Mouse (Mus musculus) forebrain, embryonic 14.5 days (tissue): Measurements from ENCODE around the gene Tmcc3. TPM values are rescaled to one million over a fixed set of nuclear protein-coding genes. Genes with fewer than 3 reads are reported as not detected.

Experiments
- ATAC-seq: fragments of 200-750 bp; cut with Nextera tagmentation; 2 replicates; pipeline ENCODE4 v1.8.0; 2017; ENCODE audit warnings: mild to moderate bottlenecking, moderate library complexity
- DNase-seq: peaks from one replicate; pipeline ENCODE4 v3.0.0-alpha.2; 2015; ENCODE audit warnings: low spot score
- H3K27ac ChIP-seq: fragments of 300-500 bp; sonication (generic); 2 replicates; pipeline ENCODE4 v1.5.1; 2014; ENCODE audit warnings: low read depth, mild to moderate bottlenecking, control low read depth, low read length, moderate library complexity
- H3K27me3 ChIP-seq: fragments of 300-500 bp; sonication (generic); replicated peaks from 2 replicates; pipeline ENCODE4 v1.6.1; 2014; ENCODE audit warnings: low read length, control low read depth, mixed read lengths; ENCODE audit not compliant: control insufficient read depth, insufficient read depth
- H3K36me3 ChIP-seq: fragments of 300-500 bp; sonication (generic); 2 replicates; pipeline ENCODE4 v1.6.1; 2014; ENCODE audit warnings: low read length, control low read depth; ENCODE audit not compliant: control insufficient read depth, insufficient read depth
- H3K4me1 ChIP-seq: fragments of 300-500 bp; sonication (generic); 2 replicates; pipeline ENCODE4 v1.6.1; 2014; ENCODE audit warnings: antibody characterized with exemption, low read length, control low read depth; ENCODE audit not compliant: control insufficient read depth, insufficient read depth
- H3K4me2 ChIP-seq: fragments of 300-500 bp; sonication (generic); 2 replicates; pipeline ENCODE4 v1.6.1; 2014; ENCODE audit warnings: mild to moderate bottlenecking, control low read depth, low read length
- H3K4me3 ChIP-seq: fragments of 300-500 bp; sonication (generic); 2 replicates; pipeline ENCODE4 v1.5.1; 2014; ENCODE audit warnings: low read depth, low read length, control low read depth
- H3K9ac ChIP-seq: fragments of 300-500 bp; sonication (generic); 2 replicates; pipeline ENCODE4 v1.6.1; 2014; ENCODE audit warnings: mild to moderate bottlenecking, low read length, control low read depth, moderate library complexity
- H3K9me3 ChIP-seq: fragments of 300-500 bp; sonication (generic); replicated peaks from 2 replicates; pipeline ENCODE4 v1.6.1; 2016; ENCODE audit warnings: low read length, control low read depth, mixed read lengths; ENCODE audit not compliant: control insufficient read depth
- WGBS: fragments of 180-500 bp; shearing (Covaris S2); extraction: QIAGEN DNeasy Blood & Tissue Kit; methylation state at CpG from one replicate; pipeline ENCODE4 v1.1.7; 2014; 5-methylcytosine and 5-hydroxymethylcytosine counted together
- polyA plus RNA-seq: library from polyadenylated mRNA; unstranded; fragments of >200 nt; fragmentation: Nextera tagmentation; extraction: Ambion mirVana; gene quantifications from 2 replicates; pipeline ENCODE4 v1.2.1, GENCODE M21; 2014

Tmcc3 gene
- polyA plus RNA-seq, 1 experiment from 2014 or later = 5.5 TPM

- DNase-seq (peak; percentile 36), ATAC-seq (no peak)
- H3K27me3 ChIP-seq = no peaks in the 10 kb centered on the region
- H3K9me3 ChIP-seq = no peaks in the 10 kb centered on the region
- H3K4me1 ChIP-seq = no peaks in the 10 kb centered on the region
- H3K4me2 ChIP-seq = no peak overlapping the region
- H3K36me3 ChIP-seq = no peaks in the 10 kb centered on the region
- no peak overlapping the region for H3K4me3 ChIP-seq
- no peak overlapping the region for H3K27ac ChIP-seq
- H3K9ac ChIP-seq = no peak overlapping the region
- WGBS = 83% methylated on average over 7 of the region's 7 CpGs
Observed at GRCm38 (mm10) chr10:94343581-94343980, 31.8 kb downstream of the Tmcc3 start.

- H3K4me2 ChIP-seq = no peak overlapping the region
- WGBS = 58% methylated on average over 22 of the region's 22 CpGs
- no peak overlapping the region for H3K9ac ChIP-seq
- no peaks in the 10 kb centered on the region for H3K36me3 ChIP-seq
- no peaks in the 10 kb centered on the region for H3K4me1 ChIP-seq
- no peaks in the 10 kb centered on the region for H3K9me3 ChIP-seq
- no peak overlapping the region for H3K4me3 ChIP-seq
- ATAC-seq (no peak), DNase-seq (no peak)
- H3K27ac ChIP-seq = no peak overlapping the region
- no peaks in the 10 kb centered on the region for H3K27me3 ChIP-seq
Observed at GRCm38 (mm10) chr10:94344631-94345417, 33.1 kb downstream of the Tmcc3 start.

GRCm38 (mm10) chr10:94345509-94346252 lies 33.9 kb downstream of the Tmcc3 start:
- Histone ChIP-seq H3K27me3 (no peaks in the 10 kb centered on the region), H3K9ac (no peak overlapping the region), H3K36me3 (no peaks in the 10 kb centered on the region), H3K4me2 (no peak overlapping the region), H3K9me3 (no peaks in the 10 kb centered on the region), H3K4me3 (no peak overlapping the region), H3K27ac (no peak overlapping the region), H3K4me1 (no peaks in the 10 kb centered on the region)
- DNase-seq (no peak), ATAC-seq (no peak)
- 87% methylated on average over 7 of the region's 7 CpGs for WGBS

GRCm38 (mm10) chr10:94346596-94346995 lies 34.8 kb downstream of the Tmcc3 start:
- H3K27ac ChIP-seq = no peak overlapping the region
- H3K27me3 ChIP-seq = no peaks in the 10 kb centered on the region
- 91% methylated on average over 7 of the region's 7 CpGs for WGBS
- no peak overlapping the region for H3K4me3 ChIP-seq
- DNase-seq (no peak), ATAC-seq (no peak)
- H3K9me3 ChIP-seq = no peaks in the 10 kb centered on the region
- no peak overlapping the region for H3K9ac ChIP-seq
- H3K4me1 ChIP-seq = no peaks in the 10 kb centered on the region
- H3K36me3 ChIP-seq = no peaks in the 10 kb centered on the region
- H3K4me2 ChIP-seq = no peak overlapping the region

- Histone ChIP-seq H3K27ac (no peak overlapping the region), H3K27me3 (no peaks in the 10 kb centered on the region), H3K4me1 (no peaks in the 10 kb centered on the region), H3K4me3 (no peak overlapping the region), H3K9me3 (no peaks in the 10 kb centered on the region), H3K9ac (no peak overlapping the region), H3K4me2 (no peak overlapping the region), H3K36me3 (no peaks in the 10 kb centered on the region)
- ATAC-seq = no peak
- DNase-seq = no peak
- WGBS = 83% methylated on average over 10 of the region's 10 CpGs
Observed at GRCm38 (mm10) chr10:94347296-94347695, 35.5 kb downstream of the Tmcc3 start.

- no peaks in the 10 kb centered on the region for H3K4me1 ChIP-seq
- no peak for DNase-seq
- WGBS = 95% methylated on average over 10 of the region's 10 CpGs
Observed at GRCm38 (mm10) chr10:94347959-94348358, 36.2 kb downstream of the Tmcc3 start.

GRCm38 (mm10) chr10:94350207-94350606 lies 38.5 kb downstream of the Tmcc3 start:
- no peak for DNase-seq
- H3K27me3 ChIP-seq = no peaks in the 10 kb centered on the region

More at GRCm38 (mm10) chr10:94347959-94348358, 36.2 kb downstream of the Tmcc3 start:
- Histone ChIP-seq H3K4me2 (no peak overlapping the region), H3K27me3 (no peaks in the 10 kb centered on the region), H3K4me3 (no peak overlapping the region), H3K9ac (no peak overlapping the region), H3K27ac (no peak overlapping the region), H3K9me3 (no peaks in the 10 kb centered on the region), H3K36me3 (no peaks in the 10 kb centered on the region)
- ATAC-seq = no peak

GRCm38 (mm10) chr10:94350896-94351661 lies 39.3 kb downstream of the Tmcc3 start:
- DNase-seq (no peak), ATAC-seq (no peak)
- Histone ChIP-seq H3K27me3 (no peaks in the 10 kb centered on the region), H3K4me3 (no peak overlapping the region), H3K4me2 (no peak overlapping the region), H3K36me3 (no peaks in the 10 kb centered on the region), H3K9me3 (no peaks in the 10 kb centered on the region), H3K27ac (no peak overlapping the region), H3K9ac (no peak overlapping the region), H3K4me1 (no peaks in the 10 kb centered on the region)
- 81% methylated on average over 11 of the region's 11 CpGs for WGBS

More at GRCm38 (mm10) chr10:94350207-94350606, 38.5 kb downstream of the Tmcc3 start:
- no peak overlapping the region for H3K9ac ChIP-seq
- no peak for ATAC-seq
- 60% methylated on average over 5 of the region's 5 CpGs for WGBS
- no peaks in the 10 kb centered on the region for H3K4me1 ChIP-seq
- no peaks in the 10 kb centered on the region for H3K36me3 ChIP-seq
- no peak overlapping the region for H3K4me2 ChIP-seq
- H3K9me3 ChIP-seq = no peaks in the 10 kb centered on the region
- H3K27ac ChIP-seq = no peak overlapping the region
- H3K4me3 ChIP-seq = no peak overlapping the region
